Mouse (Mus musculus): Measurements from ENCODE around the gene Scgb1b27. TPM values are rescaled to one million over a fixed set of nuclear protein-coding genes. Genes with fewer than 3 reads are reported as not detected.
"Not testable (repeated sequence)": the region's sequence is repeated elsewhere in the genome, so short reads cannot be mapped to it uniquely, and the experiment has no call there.

Scgb1b27 gene
- not detected in 2 replicates for polyA plus RNA-seq (2012; ENCODE audit: insufficient read depth, insufficient read length, missing spikeins)

DNA sequence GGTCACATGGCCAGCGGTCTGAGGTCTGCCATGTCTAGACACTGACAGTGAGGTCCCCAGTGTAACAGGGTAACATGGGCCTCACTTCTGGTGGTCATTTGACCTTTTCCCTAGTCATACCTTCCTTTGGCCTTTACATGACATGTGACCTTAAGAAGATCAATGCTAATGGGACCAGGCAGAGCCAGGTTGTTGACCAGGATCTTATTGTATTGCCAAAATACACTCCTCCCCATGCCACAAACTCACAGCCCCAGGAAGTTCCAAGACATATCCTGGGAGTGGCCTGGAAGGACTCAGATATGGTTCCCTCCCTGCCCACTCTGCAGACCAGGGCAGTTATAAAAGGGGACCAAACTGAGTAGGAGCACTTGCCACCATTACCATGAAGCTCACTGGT is at the start of gene Scgb1b27:
TSS of gene Scgb1b27 (plus strand) at position 301 of the 400 bp plus-strand sequence.
- H3K4me3 ChIP-seq (ENCODE audit: insufficient read depth, low read depth, low read length); H3K4me1 ChIP-seq (ENCODE audit: control insufficient read depth, insufficient read depth, insufficient read length, low read length); H3K27ac ChIP-seq (replicated peaks; ENCODE audit: low read depth, low read length): not testable (repeated sequence)

GRCm38 (mm10) chr7:33982281-33982680 is 39.0 kb upstream of the Scgb1b27 start:
- H3K4me1 ChIP-seq (ENCODE audit: control insufficient read depth, insufficient read depth, insufficient read length, low read length); H3K4me3 ChIP-seq (ENCODE audit: insufficient read depth, low read depth, low read length); H3K27ac ChIP-seq (replicated peaks; ENCODE audit: low read depth, low read length): not testable (repeated sequence)

DNA sequence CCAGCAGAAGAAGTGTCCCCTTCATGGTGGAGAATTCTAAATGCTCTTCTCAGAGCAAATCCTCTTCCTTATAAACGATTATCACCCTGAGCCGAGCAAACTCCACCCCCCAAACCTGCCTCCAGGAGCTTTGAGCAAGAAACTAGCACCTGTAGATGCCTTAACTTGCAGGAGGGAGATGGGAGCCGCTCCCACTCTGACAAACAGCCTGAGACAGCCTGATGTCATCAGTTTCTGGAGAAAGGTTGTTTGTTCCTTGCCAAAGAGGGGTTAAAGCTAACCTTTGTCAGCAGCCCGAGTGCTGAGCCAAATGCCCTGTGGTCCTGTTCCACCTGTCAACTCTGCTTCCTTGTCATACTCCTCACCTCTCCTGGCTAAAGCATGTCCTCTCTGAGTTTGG is 7.4 kb upstream of the Scgb1b27 start, which contains the start of gene Scgb2b27:
TSS of gene Scgb2b27 (minus strand) at position 101 of the 400 bp plus-strand sequence.
- Histone ChIP-seq H3K4me1 (ENCODE audit: control insufficient read depth, insufficient read depth, insufficient read length, low read length) (no peaks in the 10 kb centered on the region), H3K27ac (replicated peaks; ENCODE audit: low read depth, low read length) (no peak within 1 kb of the TSS), H3K4me3 (ENCODE audit: insufficient read depth, low read depth, low read length) (no peak within 1 kb of the TSS)

DNA sequence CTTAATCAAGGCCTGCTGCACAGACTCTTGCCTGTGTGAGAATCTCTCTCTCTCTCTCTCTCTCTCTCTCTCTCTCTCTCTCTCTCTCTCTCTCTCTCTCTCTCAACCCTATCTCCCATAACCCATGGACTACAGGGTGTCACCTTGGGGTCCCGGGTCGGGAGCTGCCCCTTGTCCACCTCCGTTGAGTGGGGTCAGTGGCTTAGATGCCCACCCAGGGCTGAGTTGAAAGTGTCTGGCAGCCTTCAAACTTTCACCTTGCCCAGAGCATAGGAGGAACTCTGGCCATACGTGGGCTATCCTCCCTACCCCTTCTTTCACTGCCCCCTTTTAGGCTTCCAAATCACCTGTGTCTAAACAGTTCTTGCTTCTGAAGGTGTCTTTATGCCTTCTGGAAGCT is 4.4 kb downstream of the Scgb1b27 start:
- Histone ChIP-seq H3K4me1 (ENCODE audit: control insufficient read depth, insufficient read depth, insufficient read length, low read length) (no peaks in the 10 kb centered on the region), H3K4me3 (ENCODE audit: insufficient read depth, low read depth, low read length) (no peak overlapping the region), H3K27ac (replicated peaks; ENCODE audit: low read depth, low read length) (no peak overlapping the region)

DNA sequence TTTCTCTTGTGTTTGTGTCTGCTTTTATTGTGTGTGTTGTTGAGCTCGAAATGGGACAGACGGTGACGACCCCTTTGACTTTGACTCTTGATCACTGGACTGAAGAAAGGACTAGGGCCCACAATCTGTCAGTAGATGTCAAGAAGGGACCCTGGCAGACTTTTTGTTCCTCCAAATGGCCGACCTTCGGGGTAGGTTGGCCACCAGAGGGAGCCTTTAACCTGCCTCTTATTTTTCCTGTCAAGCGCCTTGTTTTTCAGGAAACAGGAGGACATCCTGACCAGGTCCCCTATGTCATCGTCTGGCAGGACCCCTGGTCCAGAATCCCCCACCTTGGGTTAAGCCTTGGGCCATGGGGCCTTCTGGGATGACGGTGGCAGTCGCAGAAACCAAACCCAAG is 5.9 kb downstream of the Scgb1b27 start:
- not testable (repeated sequence) for H3K27ac ChIP-seq (replicated peaks; ENCODE audit: low read depth, low read length); H3K4me1 ChIP-seq (ENCODE audit: control insufficient read depth, insufficient read depth, insufficient read length, low read length); H3K4me3 ChIP-seq (ENCODE audit: insufficient read depth, low read depth, low read length)

GRCm38 (mm10) chr7:34030026-34030425 is 8.7 kb downstream of the Scgb1b27 start:
- H3K27ac ChIP-seq (replicated peaks; ENCODE audit: low read depth, low read length), result no peak overlapping the region
- H3K4me1 ChIP-seq (ENCODE audit: control insufficient read depth, insufficient read depth, insufficient read length, low read length), result no peaks in the 10 kb centered on the region
- H3K4me3 ChIP-seq (ENCODE audit: insufficient read depth, low read depth, low read length), result no peak overlapping the region

DNA sequence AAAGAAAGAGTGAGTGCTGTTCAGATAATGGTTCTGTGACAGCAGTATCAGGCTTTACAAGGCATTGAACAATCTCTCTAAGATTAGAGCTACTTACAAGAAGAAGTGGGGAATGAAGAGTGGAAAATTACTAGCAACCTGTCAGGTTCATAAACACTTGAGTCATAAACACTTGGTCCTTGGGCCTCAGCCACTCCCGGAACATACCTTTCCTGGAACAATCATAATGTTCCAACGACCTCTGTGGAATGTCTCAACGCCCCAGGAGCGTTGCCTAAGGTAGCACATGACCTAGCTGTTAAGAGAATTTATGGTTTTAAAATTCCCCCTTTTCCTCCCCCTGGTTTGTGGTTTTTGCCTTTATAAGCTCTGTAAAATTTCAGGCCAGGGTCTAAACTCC is 13.3 kb downstream of the Scgb1b27 start:
- H3K4me1 ChIP-seq (ENCODE audit: control insufficient read depth, insufficient read depth, insufficient read length, low read length); H3K4me3 ChIP-seq (ENCODE audit: insufficient read depth, low read depth, low read length): not testable (repeated sequence)

GRCm38 (mm10) chr7:34036076-34036815 is 15.0 kb downstream of the Scgb1b27 start:
- not testable (repeated sequence) for H3K4me1 ChIP-seq (ENCODE audit: control insufficient read depth, insufficient read depth, insufficient read length, low read length); H3K4me3 ChIP-seq (ENCODE audit: insufficient read depth, low read depth, low read length); H3K27ac ChIP-seq (replicated peaks; ENCODE audit: low read depth, low read length)

More for the DNA sequence above, 13.3 kb downstream of the Scgb1b27 start:
- not testable (repeated sequence) for H3K27ac ChIP-seq (replicated peaks; ENCODE audit: low read depth, low read length)

DNA sequence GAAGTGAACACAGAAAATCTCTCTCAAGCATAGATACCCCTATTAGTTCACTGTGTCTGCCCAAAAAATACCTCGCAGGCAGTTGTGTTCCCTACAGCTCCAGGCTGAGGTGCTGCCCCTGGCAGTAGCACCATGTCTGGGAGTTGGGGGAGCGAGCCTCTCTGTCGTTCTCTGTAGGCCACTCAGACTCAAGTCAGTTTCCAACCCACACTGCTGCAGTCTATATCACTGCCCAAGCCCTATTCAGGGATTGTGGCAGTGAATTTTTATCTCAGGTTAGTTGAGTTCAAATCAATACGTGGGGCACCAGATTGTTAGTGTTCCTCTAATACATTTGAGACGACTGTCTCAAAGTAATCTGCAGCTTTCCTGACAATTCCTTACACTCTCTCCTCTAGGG is 46.8 kb downstream of the Scgb1b27 start:
- not testable (repeated sequence) for H3K4me3 ChIP-seq (ENCODE audit: insufficient read depth, low read depth, low read length); H3K27ac ChIP-seq (replicated peaks; ENCODE audit: low read depth, low read length); H3K4me1 ChIP-seq (ENCODE audit: control insufficient read depth, insufficient read depth, insufficient read length, low read length)

Other genes with a start within 250 kb of the Scgb1b27 start
- not detected in 2 replicates for gene Scgb2b26, start 76.4 kb upstream of the Scgb1b27 start, polyA plus RNA-seq (2012; ENCODE audit: insufficient read depth, insufficient read length, missing spikeins)
- gene Scgb2b27, start 7.5 kb upstream of the Scgb1b27 start, polyA plus RNA-seq (2012; ENCODE audit: insufficient read depth, insufficient read length, missing spikeins), result not detected in 2 replicates
- not detected in 2 replicates for gene Scgb1b30, start 73.9 kb downstream of the Scgb1b27 start, polyA plus RNA-seq (2012; ENCODE audit: insufficient read depth, insufficient read length, missing spikeins)
- 2.6 and 4.4 TPM in 2 replicates for gene Wtip, start 111.8 kb downstream of the Scgb1b27 start, polyA plus RNA-seq (2012; ENCODE audit: insufficient read depth, insufficient read length, missing spikeins)
- 39.0 and 39.9 TPM in 2 replicates for gene Uba2, start 148.1 kb downstream of the Scgb1b27 start, polyA plus RNA-seq (2012; ENCODE audit: insufficient read depth, insufficient read length, missing spikeins)
- gene Pdcd2l, start 175.2 kb downstream of the Scgb1b27 start, polyA plus RNA-seq (2012; ENCODE audit: insufficient read depth, insufficient read length, missing spikeins), result 11.5 and 22.8 TPM in 2 replicates
- gene Gpi1, start 208.9 kb downstream of the Scgb1b27 start, polyA plus RNA-seq (2012; ENCODE audit: insufficient read depth, insufficient read length, missing spikeins), result 1,085 and 1,523 TPM in 2 replicates
- not detected in 2 replicates for gene Gm6096, start 229.6 kb downstream of the Scgb1b27 start, polyA plus RNA-seq (2012; ENCODE audit: insufficient read depth, insufficient read length, missing spikeins)

All from brown adipose tissue, adult 24 weeks (tissue).